Mouse (Mus musculus): ENCODE measurements at regions not wholly inside any gene's neighbourhood (a gene's known extent, or its start where the extent isn't known, plus 50 kb on each side); places are given as distances from the start of the nearest gene placed in this dataset.

DNA sequence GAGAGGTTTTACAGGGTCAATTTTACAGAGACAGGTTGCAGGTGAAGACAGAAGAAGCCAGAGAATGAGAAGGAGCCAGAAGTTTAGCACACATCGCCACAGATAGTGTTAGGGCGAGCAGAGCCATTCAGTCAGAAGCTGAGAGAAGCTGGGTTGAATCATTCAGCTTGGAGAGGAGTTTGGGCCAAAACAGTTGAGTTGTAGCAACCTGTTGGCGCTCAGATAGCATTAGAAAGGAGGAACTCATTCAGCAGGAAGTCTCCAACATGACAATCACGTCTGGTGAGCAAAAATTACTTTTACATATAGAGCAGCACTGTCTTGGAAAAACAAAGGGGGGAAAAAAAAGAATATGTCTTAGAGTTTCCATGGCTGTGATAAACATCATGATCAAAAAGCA lies 53.2 kb downstream of the Fam43a start:
- DNase-seq (ENCODE audit: low spot score in 2 of 2) = no peak

DNA sequence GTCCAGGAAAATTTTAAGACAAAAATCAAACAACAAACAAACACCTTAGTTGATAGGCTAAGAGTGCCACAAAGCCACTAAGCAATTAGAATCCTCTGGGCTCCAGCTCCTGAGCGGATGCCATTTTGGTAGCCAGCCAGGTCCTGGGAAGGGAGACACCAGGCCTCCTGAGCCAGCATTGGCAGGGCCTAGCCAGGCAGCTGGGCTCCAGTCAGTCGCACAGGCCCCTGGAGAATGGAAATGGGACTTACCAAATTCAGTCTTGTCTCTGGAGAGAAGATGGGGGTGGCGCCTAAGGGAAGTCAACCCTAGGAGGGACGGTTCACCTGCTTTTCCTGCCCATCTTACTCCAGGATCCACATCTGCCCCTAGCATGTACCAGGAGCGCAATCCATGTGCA lies 54.3 kb downstream of the Fam43a start:
- DNase-seq (ENCODE audit: low spot score in 2 of 2) = peak in 1 of 2 experiments; percentile 65

DNA sequence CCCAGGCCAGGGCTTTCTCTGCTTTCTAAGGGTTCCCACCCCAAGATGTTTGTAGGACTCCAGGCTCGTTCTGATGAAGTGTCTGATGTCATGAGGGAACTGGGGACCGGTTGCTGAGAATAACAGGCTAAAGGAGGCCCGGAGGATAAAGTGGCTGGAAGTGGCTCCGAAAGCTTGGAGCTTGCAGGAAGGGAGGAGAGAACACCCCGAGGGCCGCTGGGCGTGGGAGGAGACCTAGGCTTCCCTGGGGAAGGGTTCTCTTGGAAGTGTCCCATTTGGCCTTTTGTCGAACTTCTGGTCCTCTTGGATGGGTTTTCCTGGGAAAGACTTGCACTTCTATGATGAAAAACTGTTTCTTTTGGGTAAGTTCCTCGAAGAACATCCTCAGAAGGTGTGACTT lies 54.7 kb downstream of the Fam43a start:
- DNase-seq (ENCODE audit: low spot score in 2 of 2) = peak in 1 of 2 experiments; percentile 18

DNA sequence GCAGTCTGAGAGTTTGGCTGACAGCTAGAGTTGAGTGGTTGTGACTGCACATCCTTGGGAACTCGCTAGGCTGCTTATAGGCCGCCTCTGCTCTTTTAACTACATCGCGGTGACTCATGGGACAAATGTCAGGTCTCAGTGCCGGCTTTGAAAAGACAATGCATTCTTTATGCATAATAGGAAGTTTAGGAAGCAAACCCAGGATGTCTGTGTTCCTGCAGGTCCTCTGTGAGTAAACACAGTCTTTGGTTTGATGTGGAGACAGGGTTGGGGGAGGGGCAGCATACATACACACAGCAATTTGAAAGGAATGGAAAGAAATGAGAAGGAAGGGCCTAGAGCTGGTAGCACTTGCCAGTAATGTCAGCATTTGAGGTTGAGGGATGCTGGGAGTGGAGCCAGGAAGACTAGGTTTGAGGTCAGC lies 56.3 kb downstream of the Fam43a start:
- DNase-seq (ENCODE audit: low spot score in 2 of 2) = no peak

DNA sequence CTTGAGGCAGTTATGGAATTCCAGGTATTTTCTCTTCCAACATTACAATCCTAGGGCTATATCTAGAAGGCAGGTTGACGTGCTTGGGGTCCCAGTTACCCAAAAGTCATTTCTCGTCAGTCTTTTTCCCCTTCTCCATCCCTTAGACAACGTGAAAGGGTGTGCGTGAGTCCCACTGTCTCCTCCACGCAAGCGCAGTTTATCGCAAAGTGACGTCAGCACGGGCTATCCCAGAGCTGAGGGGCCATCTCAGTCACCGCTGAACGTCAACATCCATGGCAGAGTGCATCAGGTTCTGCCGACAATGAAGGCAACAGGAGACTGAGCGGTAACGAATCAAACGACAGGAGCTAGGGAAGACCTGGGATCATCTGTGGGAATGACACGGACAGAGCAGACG lies 57.4 kb downstream of the Fam43a start:
- DNase-seq (ENCODE audit: low spot score in 2 of 2) = no peak

DNA sequence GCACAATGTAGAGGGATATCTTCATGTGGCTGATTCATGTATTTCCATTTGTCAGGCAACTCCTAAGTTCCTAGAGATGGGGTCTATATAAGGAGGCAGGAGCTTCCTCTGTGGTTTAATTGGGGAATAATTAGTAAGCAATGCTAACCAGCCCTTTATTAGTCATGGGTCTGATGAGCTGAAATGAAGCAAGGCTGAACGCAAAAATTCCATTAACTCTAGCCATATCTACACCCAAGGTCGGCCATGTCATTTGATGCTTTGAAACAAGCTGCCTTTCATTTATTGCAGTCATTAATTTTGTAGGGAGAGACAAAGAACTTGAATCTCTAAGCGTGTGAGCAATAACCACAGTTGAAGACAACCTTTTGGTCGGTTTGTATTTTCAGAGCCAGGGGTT lies 59.4 kb downstream of the Fam43a start:
- no peak for DNase-seq (ENCODE audit: low spot score in 2 of 2)

DNA sequence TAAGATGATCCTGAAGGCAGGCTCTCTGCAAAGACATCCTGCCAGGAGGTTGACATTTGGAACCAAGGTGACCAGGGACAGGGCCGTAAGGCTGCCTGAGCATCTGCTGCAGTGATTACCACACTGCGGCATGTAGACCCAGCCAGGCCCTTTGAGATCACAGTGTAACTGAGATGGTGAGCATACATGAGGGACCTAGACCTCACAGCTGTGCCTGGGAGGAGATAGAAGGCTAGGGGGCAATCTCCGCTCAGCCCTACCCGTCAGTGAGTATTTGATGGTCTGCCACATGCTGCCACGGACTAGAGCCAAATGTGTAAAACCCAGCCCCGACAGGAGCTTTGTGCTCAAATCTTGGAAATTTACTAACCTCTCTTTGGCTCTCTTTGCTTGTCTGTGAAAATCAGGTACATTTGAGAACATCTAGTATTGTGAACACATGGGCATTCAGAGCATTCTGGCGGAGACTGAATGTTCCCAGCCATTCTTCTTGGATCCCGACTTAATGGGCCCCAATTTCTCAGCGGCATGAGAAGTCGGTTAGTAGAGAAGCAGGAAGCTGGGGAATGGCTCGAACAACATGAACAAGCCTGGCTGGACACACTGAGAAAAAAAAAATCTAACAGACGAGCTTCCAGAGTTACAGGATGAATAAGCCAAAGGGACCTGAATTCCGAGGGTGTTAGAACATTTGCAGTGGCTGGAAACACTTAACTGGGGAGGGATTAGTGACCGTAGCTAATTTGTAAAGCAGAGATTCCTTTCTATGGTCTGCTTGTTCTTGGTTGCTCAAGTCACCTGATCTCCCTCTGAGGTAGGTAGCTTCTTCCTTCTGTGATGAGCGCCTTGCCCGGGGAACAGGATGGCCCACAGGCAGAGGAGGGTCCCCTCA lies 61.8 kb downstream of the Fam43a start:
- DNase-seq (ENCODE audit: low spot score in 2 of 2) = no peak

DNA sequence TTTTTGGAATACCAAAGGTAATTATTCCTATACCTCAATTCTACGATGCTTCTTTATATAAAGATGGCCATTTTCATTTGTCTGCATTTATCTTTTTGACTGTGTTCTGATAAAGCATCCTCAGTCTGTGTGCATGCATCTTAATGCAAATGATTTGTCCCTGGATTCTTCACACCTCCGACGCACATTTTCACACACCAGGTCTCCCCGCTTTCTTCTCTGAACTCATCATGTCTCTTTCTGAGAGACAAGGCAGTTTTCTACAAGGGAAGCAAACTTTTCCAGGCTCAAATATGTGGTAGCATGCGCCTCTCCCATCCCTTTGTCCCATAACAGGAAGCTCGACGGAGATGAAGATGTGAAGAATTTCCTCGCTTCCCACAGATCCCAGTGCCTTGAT lies 63.5 kb downstream of the Fam43a start:
- DNase-seq (ENCODE audit: low spot score in 2 of 2) = no peak

DNA sequence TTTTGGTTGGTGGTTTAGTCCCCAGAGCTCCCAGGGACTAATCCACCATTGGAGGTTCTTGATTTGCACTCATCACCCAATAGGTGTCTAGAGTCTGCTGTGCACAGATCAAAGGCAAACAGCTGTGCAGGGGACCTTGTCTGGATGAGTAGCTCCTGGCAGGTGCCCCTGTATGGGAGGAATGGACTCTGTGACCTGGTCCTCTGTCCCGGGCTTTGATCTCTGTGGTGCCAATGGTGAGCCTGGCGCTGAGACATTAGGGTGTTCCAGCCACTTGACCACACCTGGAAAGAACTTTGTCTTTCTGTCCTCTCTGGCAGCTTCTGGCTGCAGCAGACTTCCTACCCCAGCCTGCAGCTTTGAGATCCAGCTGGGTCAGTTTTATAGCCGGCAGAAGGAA lies 64.4 kb downstream of the Fam43a start:
- no peak for DNase-seq (ENCODE audit: low spot score in 2 of 2)

DNA sequence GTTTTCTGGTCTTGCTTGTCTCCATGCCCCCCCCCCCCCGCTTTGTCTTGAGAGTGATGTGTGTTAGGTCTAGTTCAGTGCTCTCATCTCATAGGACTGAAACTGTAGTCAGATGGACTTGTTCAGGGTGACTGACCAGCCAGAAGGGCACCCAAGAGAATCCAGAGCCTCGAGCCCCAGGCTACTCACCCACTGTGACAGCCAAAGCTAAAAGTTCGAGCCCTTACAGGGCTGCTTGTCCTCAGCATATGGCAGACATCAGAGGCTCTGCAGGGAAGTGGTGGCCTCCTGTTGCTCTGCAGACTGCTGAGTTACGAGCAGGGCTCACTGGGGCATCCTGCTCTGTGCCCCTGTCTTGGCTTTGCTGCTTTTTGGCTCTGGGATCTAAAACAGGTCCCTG lies 64.9 kb downstream of the Fam43a start:
- no peak for DNase-seq (ENCODE audit: low spot score in 2 of 2)

DNA sequence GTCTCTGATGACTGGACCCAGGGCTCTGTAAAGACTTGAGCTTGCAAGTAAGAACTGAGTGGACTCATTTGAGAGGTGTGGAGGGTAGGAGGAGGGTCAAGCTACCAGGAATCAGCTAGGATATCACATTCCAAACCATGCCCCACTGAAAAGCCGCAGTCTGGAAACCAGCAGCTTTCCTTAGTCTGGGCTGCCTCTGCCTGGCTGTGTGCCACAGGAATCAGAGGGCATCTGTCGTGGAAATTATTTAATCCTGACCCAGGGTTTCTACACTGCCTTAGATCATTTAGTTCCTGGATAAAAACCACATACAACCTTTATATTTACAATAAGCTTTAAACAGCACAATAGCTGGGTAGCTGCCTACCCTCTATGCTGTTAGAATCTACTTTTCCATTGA lies 66.4 kb downstream of the Fam43a start:
- DNase-seq (ENCODE audit: low spot score in 2 of 2) = no peak

DNA sequence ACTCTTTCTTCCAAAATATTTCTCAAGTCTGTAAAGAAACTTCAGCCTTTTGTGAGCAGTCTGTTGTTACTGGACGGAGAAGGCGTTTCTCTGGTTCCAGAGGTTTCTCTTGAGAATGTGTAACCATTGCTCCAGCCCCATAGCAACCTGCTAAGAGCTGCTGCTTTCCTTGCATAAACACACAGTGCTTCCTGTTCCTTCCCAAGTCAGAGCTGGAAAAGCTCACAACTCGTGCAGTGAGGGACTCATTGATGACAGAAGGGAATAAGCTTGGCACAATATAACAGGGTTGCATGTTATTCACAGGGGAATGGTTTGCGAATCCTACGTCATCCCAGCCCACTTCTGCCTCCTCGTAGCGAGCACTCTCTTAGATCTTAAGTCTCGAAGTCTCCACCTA lies 70.4 kb downstream of the Fam43a start:
- no peak for DNase-seq (ENCODE audit: low spot score in 2 of 2)

DNA sequence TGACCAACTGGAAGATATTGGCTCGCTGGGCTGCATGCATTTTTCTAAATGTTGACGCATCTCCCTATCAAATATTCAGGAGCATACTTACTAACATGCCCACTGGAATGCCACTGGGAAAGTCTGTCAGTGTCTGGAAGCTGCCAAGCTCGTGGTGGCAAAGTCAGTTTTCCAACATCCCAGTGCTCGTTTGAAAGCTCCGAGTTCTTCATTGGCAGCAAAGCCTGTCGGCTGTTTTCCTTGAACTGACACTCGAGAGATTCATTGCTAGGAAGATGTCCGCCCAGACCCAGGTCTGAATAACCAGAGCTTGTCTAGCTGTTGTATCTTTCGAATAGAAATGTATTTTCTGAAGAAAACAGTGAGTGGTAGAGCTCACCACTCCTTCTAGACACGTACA lies 72.1 kb downstream of the Fam43a start:
- DNase-seq (ENCODE audit: low spot score in 2 of 2) = no peak

DNA sequence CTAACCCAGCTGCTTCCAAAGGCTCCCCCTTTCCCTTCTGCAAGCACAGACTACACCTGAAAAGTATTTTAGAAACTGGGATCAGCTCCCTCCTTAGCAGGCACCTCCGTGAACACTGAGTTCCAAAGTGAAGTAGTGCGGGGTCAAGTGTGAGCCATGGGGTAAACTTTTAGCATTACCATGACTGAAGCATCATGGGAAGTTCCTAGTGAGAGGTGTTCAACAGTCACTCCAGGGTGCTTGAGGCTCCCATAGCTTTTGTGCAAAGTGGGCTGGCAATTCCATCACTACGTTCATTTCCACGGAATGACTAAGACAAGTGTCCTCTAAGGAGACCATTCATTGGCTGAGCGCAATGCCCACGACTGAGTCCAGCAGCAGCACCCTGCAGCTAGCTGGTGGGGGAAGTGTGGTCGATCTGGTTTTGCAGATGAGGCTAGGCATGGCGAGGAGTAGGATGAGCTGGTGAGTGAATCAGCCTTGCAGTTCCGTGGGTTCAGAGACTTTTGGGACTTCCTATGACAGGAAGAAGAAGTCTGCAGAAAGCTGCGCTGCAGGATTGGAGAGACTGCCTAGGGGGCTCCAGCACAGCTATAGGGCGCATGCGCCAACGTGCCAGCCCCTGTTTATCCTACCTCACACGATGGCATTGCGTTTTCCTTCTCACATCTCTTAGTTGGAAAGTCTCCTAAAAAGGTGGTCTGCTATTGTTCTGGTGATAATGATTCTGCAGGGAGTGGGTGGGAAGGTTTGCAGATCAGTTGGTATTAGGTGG lies 73.4 kb downstream of the Fam43a start:
- no peak for DNase-seq (ENCODE audit: low spot score in 2 of 2)

DNA sequence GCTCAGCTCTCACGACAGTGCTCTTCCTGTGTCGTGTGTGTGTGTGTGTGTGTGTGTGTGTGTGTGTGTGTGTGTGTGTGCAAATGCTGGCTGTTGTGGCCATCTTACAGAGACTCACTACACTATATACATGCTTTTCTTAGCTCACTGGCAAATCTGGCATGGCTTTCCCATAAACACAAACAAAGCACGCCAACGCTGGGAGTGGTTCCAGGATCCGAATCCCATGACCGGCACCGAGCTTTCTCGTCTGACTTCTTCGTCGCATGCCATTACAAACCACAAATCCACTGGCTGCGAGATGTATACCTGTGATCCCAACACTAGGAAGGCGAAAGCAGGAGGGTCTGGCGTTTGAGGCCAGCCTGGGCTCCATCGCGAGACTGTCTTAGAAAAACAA lies 74.1 kb downstream of the Fam43a start:
- no peak for DNase-seq (ENCODE audit: low spot score in 2 of 2)

DNA sequence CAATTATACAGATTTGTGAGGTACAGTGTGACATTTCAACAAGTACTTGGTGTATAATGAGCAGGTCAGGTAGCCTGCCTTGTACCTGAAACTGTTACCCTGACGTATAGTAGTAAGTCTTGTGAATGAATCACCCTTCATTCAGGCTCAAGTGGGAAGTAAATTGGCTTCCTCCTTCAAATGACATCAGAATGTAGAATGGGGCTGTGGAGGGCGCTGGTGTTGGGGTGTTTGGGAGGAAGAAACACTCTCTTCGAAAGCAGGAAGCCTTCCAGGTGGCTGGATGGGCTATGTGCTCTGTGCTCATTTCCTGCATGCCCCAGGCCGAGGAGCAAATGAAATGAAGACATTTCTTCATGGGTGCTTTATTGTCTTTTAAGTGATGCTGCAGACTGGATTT lies 76.3 kb downstream of the Fam43a start:
- DNase-seq (ENCODE audit: low spot score in 2 of 2) = no peak

DNA sequence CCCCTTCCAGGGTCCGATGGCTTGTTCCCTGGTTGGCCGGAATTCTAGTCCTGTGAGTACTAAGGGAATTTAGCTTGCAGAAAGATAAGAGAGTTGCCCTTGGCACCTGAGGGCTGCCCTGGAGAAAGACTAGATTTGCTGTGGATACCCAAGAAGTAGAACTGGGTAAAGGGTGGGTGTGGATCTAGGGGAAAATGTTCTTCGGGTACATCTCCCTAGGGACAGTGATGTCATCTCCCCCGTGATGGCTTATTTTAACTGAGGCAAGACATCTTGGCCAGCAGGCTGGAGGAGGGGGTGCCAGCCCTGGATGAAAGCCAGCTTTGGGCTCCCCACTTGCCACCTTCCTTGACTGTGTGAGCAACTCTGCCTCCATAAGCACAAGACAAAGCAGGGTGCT lies 77.5 kb downstream of the Fam43a start:
- DNase-seq (ENCODE audit: low spot score in 2 of 2) = no peak

DNA sequence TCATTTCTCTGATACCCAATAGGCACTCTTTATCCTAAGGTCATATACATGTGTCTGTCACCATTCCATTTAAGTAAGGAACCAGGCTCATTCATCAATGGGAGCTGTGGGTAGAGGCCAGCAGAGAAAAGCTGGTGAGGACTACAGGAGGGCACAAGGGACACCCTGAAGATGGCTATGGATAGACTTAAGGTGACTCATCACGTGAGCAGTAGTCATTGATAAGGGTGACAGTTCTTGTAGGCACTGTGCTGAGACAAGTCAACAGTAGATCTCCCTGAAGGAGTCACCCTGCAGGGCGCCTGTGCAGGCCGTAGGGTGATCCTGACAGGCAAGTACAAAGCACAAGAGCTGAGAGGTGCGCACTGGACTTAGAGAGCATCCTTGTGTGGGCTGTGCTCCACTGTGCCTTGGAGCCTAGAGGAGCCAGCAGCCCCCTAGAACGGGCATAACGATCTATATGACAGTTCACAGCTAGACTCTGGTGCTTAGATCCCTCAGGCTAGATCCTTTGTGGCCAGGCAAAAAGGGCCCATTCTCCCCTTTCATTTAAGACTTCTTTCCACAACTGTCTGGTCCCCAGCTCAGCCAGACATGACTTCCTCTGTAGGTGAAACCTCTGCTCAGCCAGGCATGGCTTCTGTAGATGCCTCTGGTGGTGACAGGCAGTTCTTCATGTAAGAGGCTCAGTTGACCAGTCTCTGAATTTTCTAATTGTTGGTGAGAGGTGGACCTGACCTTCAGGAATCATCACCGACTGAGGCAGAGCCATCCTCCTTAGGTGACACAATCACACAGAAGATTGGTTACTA lies 78.6 kb downstream of the Fam43a start:
- no peak for DNase-seq (ENCODE audit: low spot score in 2 of 2)

DNA sequence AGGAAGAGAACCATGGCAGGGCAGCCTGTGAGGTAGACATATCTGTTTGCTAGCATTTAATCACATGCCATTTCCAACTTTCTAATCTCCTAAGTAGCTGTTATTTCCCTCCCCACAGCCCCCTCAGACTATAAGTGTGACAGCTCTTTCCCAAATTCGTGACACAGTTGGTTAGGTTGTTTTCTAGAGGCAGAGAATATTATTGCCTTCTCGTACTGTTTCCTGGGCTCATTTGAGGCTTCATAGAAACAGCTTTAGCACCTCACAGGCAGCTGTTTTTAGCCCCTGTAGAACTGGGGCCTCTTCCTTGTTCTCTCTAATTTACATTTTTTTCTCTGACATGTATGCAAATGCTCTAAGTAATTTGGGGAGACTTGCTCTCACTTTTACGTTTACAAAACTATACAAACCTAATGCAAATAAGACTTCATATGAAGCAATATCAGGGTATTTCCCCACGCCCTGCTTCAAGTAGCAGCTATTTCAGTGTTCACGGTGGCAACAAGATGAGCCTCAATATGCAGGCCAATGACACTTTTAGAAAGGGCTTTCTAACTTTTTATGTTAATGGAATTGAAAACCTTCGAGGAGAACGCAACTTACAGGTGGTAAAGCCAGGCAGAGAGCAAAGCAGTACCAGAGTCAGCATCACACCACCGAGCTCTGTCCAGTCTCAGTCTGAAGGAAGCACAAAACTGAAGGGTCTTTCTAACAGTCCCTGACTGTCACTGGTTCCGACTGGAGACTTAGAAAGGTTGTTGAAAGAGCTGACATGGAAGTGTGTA lies 79.4 kb downstream of the Fam43a start:
- no peak for DNase-seq (ENCODE audit: low spot score in 2 of 2)

DNA sequence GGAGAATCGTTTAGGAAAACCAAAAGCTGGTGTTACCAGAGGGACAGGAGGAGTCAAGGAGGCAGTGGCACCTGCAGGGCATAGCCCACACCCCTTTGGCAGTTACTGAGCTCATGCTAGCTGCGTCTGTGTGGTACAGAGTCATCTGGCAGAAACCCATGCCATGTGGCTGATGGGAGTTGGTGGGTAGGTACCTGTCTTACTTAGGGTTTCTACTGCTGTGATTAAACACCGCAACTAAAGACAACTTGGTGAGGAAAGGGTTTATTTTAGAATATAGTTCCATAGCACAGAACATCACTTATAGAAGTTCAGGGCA lies 79.9 kb downstream of the Fam43a start:
- DNase-seq (ENCODE audit: low spot score in 2 of 2) = no peak

DNA sequence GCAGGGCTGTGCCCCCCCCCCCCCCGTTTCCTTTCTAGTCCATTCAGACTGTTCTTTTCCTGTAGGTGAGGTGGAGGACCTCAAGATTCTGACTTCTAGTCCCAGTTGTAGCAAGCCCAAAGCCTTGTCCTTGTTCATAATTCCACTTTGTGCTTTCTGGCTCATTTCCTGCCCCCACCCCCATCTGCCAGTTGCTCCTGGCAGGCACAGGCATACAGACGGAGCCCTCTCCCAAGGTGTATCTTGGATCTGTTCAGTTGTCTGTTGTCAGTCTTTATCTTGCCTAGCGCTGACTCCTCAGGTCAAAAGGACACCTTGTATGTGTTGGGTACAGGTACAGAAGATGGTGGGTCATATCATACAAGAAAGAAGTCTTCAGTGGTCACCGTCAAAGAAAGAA lies 81.9 kb downstream of the Fam43a start:
- no peak for DNase-seq (ENCODE audit: low spot score in 2 of 2)

DNA sequence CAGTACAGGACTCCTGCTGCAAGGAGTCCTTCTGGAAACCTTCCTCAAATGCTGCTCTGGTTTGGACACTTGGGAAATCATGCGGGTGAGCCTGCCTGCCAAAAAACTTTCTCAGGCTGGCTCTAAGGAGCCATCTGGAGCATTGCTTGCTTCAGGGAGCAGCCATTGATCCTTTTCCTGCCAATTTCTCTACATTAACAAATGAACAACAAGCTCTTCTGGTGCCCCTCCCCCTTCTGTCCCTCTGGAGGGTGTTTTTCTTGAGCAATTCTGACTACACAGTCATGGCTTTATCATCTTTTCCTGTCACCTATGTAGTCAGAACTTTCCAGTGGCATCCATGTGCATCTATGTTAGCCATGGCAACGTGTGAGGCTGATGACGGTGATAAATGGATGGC lies 84.5 kb downstream of the Fam43a start:
- peak in 1 of 2 experiments; percentile 51 for DNase-seq (ENCODE audit: low spot score in 2 of 2)

Measured in urinary bladder, postnatal 36 days (tissue).